Mouse (Mus musculus) spleen, adult 18-20 months (tissue): ENCODE measurements around the gene Syt2.

ENCODE experiments used
- DNase-seq, 2 experiments: peaks; one replicate each; pipeline ENCODE4 v3.0.0; 2022; ENCODE audit warnings: mixed read lengths in 2 of 2

Gene Syt2

GRCm38 (mm10) chr1:134774728-134775287, 128.3 kb downstream of the Syt2 start:
- no peak for DNase-seq

DNA sequence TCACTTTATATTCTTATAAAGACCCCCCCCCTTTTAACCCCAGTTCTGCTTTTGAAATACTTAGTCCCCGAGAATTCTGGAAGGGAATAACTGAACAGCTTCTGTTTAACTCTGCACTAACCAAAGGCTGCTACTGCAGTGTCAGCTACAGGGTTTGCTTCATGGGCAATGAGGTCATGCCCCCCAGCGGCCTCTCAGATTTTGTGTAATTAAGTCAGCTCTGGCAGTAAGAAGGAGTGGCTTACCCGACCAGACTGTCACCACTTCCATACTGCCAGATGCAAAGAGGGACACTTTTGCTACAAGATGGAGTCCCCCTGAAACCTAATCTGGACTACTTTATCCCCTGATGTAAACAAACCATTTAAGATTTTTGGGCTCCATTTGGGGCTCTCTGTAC, 129.2 kb downstream of the Syt2 start:
- no peak for DNase-seq

GRCm38 (mm10) chr1:134777201-134777885, 130.9 kb downstream of the Syt2 start:
- DNase-seq: no peak

DNA sequence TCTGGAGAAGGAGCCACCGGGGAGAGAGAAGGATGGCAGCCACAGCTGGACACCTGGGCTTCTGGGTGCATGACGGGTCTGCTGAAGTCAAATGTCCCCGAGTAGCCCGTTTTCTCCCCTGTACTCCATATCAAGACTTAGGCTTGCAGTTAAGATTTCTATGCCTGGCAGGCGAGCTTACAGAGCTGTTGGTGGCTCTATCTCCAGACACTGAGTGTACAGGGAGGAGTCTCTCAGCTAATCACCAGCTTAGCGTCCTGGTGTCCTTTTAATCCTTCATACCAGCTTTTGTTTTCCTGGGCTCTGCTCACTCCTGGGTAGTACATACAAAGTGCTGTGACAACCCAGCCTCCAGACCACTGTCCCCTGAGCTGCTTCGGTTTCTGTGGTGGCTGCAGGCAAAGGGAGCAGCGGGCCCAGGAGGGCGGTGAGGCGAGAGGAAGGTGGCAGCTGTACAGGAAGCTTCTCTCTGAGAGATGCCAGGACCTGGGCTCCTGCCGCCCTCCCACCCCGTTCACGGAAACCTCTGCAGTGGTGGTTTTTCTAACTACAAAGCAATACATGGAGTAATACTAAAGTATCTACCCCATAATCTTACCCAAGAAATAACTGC, 131.6 kb downstream of the Syt2 start:
- DNase-seq: no peak

DNA sequence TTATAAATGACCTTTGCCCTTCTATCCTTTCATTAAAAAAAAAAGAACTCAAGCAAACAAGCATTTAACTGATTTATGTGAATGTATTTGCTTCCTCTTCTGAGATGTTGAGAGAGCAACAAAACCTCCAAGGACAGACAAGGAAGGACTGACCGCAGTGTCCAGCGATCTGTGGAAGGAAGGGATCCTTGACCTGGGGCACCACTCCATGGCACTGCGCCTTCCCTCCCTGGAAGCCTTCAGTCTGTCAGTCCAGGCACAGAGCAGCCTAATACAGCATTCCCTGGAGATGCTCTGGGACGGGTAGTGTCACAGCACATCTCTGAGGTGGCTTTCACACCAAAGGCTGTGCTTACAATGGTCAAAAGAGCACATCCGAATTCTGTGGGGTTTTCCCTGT, 136.3 kb downstream of the Syt2 start:
- DNase-seq: no peak

DNA sequence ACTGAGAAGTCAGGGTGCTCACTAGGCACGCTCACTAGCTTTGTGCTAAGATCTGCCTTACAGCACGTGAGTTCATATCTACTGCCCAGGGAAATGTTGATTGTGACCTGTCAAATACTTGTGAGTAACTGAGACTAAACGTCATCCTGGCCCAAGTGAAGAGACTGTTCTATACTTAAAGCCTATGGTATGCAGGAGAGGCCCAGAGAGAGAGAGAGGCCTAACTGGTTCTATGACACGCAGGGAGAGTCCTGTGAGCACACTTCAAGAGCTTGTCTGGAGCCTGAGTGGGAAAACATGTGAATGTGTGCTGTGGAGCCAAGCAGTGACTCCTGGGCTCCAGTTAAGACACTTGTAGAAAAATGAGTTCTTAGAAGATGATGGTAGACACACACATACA, 137.5 kb downstream of the Syt2 start:
- no peak for DNase-seq

GRCm38 (mm10) chr1:134784481-134784880, 138.0 kb downstream of the Syt2 start:
- no peak for DNase-seq

GRCm38 (mm10) chr1:134784911-134785310, 138.4 kb downstream of the Syt2 start:
- no peak for DNase-seq

- DNase-seq: no peak
Observed at GRCm38 (mm10) chr1:134788096-134788495, 141.6 kb downstream of the Syt2 start.

DNA sequence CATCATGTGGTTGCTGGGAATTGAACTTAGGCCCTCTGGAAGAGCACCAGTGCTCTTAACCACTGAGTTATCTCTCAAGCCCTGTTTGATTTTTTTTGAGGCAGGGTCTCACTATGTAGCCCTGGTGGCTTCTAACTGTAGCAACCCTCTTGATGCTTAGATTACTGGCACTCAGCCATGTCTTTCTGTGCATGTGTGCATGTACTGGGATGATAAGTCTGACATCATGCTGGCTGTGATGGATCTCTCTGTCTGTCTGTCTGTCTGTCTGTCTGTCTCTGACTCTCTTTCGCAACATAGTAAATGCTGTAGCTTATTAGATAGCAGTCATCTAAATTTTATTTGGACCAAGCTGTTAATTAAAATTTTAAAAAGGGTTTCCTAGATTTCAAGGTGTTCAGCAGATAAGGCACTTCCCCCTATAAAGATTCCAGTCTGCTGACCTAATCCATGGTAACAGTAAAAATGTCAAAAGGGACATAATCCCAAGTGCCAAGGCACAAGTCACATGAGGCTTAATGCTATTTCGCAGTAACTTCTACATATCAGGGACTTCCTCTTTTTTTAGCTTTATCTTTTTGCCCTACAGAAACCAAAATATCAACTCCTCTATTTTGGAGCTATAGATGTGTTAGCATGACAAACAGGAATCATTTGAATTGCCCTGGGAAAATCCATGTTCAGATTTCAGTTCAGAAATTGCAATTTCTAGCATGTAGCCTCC, 144.4 kb downstream of the Syt2 start:
- DNase-seq: no peak

GRCm38 (mm10) chr1:134791456-134791855, 145.0 kb downstream of the Syt2 start:
- DNase-seq: no peak

DNA sequence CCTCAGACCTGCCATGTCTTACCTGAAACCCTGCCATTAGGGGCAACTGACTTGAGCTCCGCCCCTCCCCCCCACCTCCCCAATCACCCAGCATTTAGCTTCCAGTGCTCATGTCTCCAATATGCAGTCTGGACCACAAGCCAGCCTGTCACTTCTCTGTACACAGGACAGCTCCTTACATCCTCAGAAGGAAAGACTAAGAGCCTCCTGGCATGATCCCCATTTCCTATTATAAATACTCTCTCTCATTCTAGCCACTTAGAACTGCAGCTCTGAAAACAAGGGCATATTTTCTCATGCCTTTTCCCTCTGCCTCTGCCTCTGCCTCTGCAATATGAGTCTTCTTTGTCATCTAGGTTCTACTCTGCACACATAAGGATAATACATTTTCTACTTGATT, 149.6 kb downstream of the Syt2 start:
- DNase-seq: no peak

GRCm38 (mm10) chr1:134796536-134796935, 150.1 kb downstream of the Syt2 start:
- DNase-seq: no peak

- no peak for DNase-seq
Observed at GRCm38 (mm10) chr1:134801758-134802157, 155.3 kb downstream of the Syt2 start.

DNA sequence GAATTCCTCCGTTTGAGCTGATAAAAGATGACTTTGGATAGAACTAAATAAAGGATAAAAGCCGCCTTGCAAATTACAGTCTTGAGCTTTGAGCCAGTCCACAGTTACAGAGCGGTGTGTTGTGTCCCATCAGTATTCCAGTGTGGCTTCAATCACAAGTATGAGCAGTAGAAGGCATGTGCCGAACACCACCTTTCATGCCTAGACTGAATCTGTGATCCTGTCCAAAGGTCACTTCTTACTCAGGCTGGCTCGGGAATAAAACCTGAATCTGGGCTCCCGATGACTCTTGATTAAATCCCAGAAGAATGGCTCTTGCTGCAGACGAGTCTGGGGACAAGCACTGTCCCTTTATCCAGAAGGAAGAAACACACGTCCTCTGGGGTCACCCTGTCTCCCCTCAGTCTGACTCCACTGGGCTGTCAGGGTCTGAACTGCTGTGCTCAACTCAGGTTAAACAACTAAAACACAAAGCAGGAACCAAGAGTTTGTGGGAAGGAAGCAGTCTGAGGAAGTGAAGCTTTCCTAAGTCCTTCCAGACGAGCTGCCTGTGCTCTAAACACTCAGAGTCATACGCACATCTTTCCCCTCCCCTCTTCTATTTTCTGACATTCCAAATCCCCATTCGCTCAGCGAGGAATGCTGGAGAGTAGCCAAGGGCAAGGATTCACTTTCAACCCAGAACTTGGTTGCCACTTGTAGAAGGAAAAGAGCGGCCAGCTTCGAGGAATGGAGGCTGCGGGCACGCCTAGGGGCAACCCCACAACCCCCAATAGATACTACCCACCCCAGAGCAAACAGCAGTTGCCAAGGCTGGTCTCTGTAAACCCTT, 157.0 kb downstream of the Syt2 start:
- no peak for DNase-seq

GRCm38 (mm10) chr1:134804373-134804772, 157.9 kb downstream of the Syt2 start:
- DNase-seq: no peak

DNA sequence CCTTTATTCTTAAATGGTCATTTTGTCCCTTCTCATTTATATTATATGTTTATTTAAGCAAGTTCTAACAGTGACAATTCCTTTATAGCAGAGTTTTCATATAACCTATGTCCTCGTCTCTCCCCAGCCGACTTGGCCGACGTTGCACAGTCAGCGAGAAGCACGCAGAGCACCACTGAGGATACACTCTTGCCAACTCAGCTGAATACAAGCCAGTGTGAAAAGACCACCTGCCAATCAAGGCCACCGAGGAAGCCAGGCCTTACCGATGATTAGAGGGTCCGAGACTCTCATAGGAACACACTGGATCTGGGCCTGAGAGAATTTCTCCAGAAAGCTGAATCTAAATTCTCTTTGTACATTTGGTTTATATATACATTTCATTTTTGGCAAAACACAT, 159.0 kb downstream of the Syt2 start:
- no peak for DNase-seq
